Mouse (Mus musculus) gastrocnemius, adult 2 months (tissue): ENCODE measurements around the gene Fam171b. TPM values are rescaled to one million over a fixed set of nuclear protein-coding genes. Genes with fewer than 3 reads are reported as not detected.

Source experiments
- DNase-seq: peaks from one replicate; pipeline ENCODE4 v3.0.0; 2022
- H3K27ac ChIP-seq: fragments of 200-600 bp; 2 replicates; pipeline ENCODE4 v1.8.1; 2022; ENCODE audit warnings: mild to moderate bottlenecking
- H3K4me3 ChIP-seq: fragments of 200-600 bp; 2 replicates; pipeline ENCODE4 v1.8.1; 2022; ENCODE audit warnings: mild to moderate bottlenecking, moderate library complexity
- CTCF ChIP-seq: fragments of 200-600 bp; IDR thresholded peaks from 2 replicates; pipeline ENCODE4 v1.8.1; 2022; ENCODE audit warnings: antibody characterized with exemption, mild to moderate bottlenecking, moderate library complexity
- intact Hi-C: fragments of 180-260 bp; cut with DNase I; formaldehyde crosslinking; loops from one replicate; pipeline ENCODE4 v1.15.1; 2025
- long read RNA-seq, 2 experiments: library from polyadenylated mRNA; stranded (forward); transcript quantifications; one replicate each; pipeline ENCODE4 v2.0.0; 2021
- total RNA-seq, 2 experiments: library from RNA; stranded (reverse); gene quantifications; 2 replicates each; pipeline ENCODE4 v1.2.3; 2021

Fam171b gene
- total RNA-seq = 1 to 10 TPM in 1 of 2 experiments, under 1 TPM in 1; 0.79 to 1.4 TPM
- long read RNA-seq, experiment 1 = 0 reads
- long read RNA-seq, experiment 2 = 0 reads

DNA sequence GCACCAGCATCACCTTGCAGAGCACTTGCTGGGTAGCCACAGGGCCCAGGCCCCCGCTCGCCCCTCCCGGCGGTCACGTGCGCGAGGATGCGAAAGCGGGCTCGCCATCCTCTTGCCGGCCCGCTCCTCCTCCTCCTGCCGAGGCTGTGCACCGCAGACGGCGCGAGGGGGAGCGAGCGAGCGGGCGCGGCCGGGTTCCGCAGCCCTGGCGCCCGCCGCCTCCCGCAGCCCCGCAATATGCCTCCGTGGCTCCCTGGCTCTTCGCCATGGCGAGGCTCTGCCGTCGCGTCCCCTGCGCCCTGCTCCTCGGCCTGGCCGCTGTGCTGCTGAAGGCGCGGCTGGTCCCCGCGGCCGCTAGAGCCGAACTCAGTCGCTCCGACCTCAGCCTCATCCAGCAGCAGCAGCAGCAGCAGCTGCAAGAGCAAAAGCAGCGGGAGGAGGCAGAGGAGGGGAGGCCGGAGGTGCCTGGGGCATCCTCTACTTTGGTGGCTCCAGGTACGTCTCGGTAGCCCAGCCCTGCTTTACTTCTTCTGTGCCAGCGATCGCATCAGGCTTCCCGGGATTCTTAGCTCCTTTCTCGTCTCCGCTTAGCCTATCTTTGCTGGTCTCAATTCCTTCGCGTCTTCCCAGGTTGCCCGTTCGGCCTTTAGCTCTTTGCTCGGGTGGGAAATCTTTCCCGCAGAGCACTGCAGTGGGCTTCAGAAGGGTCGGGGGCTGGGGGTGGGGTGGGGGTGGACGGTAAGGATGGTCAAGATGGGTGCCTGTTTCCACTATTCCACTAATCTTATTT is at the start of gene Fam171b:
TSS of gene Fam171b (plus strand) at position 154 of the 790 bp plus-strand sequence.
- DNase-seq = peak; percentile 83
- peak within 1 kb of the TSS; percentile 86 for H3K4me3 ChIP-seq
- peak; percentile 30; the same call in 1 of the 2 replicates for TF ChIP-seq CTCF
- H3K27ac ChIP-seq = peak within 1 kb of the TSS; percentile 78
- intact Hi-C loops = no loop called here

GRCm38 (mm10) chr2:83766058-83766457 is 46.4 kb upstream of the Fam171b start:
- TF ChIP-seq CTCF = no peak
- no peak overlapping the region for H3K4me3 ChIP-seq
- intact Hi-C loops = no loop called here
- DNase-seq = no peak
- no peak overlapping the region for H3K27ac ChIP-seq

DNA sequence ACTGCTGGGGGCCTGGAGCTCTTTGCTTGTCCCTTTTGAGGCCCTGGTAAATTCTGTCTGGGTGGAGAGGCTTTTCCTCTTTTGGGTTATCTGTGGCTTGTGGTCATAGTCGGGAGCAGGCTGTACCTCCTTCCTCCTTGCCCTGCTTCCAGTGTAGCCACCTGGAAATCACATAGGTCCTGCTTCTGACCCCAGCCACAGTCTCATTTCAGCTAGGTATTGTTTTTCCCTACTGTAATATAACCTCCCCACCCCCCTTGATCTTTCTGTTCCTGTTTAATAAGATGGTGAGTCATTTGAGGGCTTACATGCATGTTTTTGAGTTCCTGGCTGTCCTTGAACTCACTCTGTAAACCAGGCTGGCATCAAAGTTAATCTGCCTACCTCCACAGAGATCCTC is 45.6 kb upstream of the Fam171b start:
- H3K4me3 ChIP-seq = no peak overlapping the region
- TF ChIP-seq CTCF = no peak
- intact Hi-C loops = no loop called here
- H3K27ac ChIP-seq = no peak overlapping the region
- no peak for DNase-seq

GRCm38 (mm10) chr2:83768311-83769047 is 44.0 kb upstream of the Fam171b start:
- intact Hi-C loops = no loop called here
- no peak for TF ChIP-seq CTCF
- Histone ChIP-seq H3K27ac (no peak overlapping the region), H3K4me3 (no peak overlapping the region)
- DNase-seq = no peak

DNA sequence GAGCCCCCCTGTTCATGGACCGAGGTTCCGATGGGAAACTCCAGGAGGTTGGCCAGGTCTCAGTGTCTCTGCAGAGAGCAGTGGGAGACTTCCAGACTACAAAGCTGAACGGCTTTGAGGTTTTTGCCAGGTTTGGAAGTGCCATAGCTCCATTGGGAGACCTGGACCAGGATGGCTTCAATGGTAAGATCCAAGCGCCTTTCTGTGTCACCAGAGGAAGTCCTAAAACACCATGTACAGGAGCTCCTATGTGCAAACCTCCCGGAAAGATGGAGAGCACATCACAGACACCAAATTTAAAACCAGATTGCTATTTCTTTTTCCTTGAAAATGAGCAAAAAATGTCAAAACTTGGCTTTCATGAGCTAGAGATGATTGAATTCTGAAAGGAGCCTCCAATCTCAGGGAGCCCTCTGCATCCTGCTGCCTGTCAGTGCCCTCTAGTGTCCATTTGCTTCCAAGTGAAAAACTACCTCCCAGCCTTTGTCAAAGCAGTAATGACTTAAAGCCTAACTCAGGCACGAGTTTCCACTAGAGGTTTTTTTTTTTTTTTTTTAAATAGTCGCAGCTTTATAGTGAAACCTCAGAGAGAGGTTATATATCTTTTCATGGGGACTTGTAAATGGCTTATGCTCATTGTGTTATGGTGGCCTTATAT is 41.2 kb upstream of the Fam171b start:
- no peak overlapping the region for H3K27ac ChIP-seq
- peak; percentile 50 for DNase-seq
- intact Hi-C loops = loop anchor here (1.0 to 5.0 kb wide), 5 partner anchors 47 to 146 kb away; partner anchors contain the start of genes Itgav and Zc3h15
- peak; percentile 89 for TF ChIP-seq CTCF
- H3K4me3 ChIP-seq = no peak overlapping the region

DNA sequence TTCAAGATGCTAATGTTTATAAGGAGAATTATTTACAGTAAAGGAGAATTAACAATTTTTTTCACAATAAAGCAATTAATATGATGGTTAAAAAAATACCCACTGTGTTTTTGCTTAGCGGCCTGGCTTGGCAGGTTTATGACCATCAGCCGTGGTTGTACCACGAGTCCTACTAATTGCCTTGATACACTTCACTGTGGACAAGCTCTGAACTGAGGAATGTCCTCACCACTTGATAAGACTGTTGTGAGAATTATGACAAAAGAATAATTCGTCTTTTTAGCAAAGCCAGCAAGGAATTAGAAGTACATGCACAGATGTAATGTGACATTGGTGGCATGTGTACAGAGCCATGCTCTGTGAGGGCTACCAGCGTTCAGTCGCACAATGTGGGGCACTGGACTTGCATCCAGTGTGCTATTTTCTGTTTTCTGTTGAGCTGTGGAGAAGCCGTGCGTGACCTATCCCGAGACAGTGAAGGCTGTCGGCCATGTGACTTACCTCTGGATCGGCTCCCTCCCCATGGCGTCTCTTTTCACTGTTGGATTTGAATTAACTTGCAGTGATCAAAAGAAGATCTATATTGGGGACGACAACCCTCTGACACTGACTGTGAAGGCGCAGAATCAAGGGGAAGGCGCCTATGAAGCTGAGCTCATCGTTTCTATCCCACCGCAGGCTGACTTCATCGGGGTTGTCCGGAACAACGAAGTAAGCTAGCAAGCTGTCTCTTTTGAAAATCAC is 20.9 kb upstream of the Fam171b start:
- DNase-seq = no peak
- no peak overlapping the region for H3K27ac ChIP-seq
- intact Hi-C loops = no loop called here
- H3K4me3 ChIP-seq = no peak overlapping the region
- no peak for TF ChIP-seq CTCF

- DNase-seq = no peak
- TF ChIP-seq CTCF = no peak
- intact Hi-C loops = no loop called here
- Histone ChIP-seq H3K27ac (no peak overlapping the region), H3K4me3 (no peak overlapping the region)
Observed at GRCm38 (mm10) chr2:83792102-83792501, 20.3 kb upstream of the Fam171b start.

DNA sequence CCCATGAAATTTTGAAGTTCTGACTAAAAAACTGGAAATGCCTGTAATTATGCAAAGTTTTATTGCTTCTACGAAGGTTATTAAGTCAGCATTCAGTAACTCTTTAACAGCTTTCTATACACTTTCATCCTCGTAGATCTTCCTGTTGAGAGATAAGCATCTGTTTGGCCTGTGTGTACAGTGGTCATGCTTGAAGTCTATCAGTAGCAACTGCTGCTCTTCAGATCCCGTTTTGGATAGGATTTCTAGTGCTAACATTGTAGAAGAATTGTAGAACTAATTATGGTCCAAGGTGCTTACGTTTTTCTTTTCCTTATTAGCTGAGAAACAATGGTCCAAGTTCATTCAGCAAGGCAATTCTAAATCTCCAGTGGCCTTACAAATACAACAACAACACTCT is 16.7 kb upstream of the Fam171b start:
- intact Hi-C loops = no loop called here
- TF ChIP-seq CTCF = no peak
- Histone ChIP-seq H3K27ac (no peak overlapping the region), H3K4me3 (no peak overlapping the region)
- no peak for DNase-seq

DNA sequence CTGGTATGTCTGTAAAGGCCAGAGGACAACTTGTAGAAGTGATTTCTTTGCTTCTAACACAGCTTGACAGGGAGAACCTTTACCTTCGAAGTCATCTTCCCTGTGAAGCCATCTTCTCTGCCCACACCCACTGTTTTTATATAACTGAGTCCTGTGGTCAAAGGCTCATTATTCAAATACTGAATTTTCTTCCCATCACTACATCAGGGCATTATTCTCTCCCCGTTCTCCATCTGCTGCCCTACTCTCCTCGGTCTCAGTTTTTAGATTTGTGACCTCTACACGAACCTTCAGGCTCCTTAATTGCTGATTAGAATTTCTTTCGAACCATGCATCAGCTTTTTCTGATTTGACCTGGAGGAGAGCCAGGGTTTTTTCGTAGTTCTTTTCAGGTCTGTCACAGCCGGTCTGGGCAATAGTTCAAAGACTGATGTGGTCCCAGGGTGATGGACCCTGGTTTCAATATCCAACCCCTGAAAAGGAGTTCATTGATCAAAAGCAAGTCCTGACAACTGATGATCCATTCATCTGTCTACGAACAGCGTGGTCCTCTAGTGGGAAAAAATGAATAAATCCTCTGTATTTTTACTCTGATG is 14.4 kb upstream of the Fam171b start:
- no peak for DNase-seq
- intact Hi-C loops = no loop called here
- H3K4me3 ChIP-seq = no peak overlapping the region
- TF ChIP-seq CTCF = no peak
- H3K27ac ChIP-seq = no peak overlapping the region

GRCm38 (mm10) chr2:83813273-83813892 is 947 bp downstream of the Fam171b start:
- H3K4me3 ChIP-seq = peak overlapping the region; percentile 86
- DNase-seq = no peak
- intact Hi-C loops = no loop called here
- TF ChIP-seq CTCF = no peak
- no peak overlapping the region for H3K27ac ChIP-seq

DNA sequence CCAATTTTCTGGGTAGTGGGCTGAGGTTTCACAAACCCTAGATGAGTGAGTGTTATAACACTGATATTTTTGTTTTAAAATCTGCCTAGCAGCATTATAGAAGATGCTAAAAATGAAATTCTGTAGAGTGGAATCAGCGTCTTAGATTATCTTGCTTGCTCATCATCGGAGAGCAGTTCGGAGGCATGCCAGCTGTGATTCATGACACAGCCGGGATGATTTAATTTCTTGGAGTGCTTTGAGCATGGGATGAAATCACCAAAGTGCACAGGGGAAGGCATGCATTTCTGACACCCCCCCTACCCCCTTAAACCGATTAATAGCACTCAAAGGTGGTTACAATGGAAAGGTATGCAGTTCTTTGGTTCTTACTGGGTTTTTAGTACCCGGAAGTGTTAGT is 1.6 kb downstream of the Fam171b start:
- no peak overlapping the region for H3K27ac ChIP-seq
- peak; percentile 63 for DNase-seq
- TF ChIP-seq CTCF = no peak
- peak overlapping the region; percentile 57 for H3K4me3 ChIP-seq
- intact Hi-C loops = no loop called here

DNA sequence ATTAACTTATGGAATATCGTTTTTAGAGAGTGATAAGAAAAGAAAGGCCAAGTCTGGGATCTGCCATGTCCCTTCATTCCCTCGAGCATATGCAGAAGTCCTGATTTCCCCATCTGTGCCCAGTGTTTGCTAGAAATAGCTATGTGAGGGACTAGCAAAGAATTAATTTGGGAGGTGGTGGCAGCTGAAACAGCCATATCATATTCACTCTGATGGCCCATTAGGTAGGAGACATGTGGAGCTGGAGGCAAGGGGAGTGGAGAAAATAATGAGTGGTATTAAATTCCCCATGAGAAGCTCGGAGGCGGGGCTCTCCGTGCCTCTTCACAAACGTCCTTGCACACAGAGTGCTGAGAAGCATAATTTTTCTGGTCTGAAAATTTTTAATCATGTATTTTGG is 3.7 kb downstream of the Fam171b start:
- no peak for TF ChIP-seq CTCF
- no peak overlapping the region for H3K27ac ChIP-seq
- intact Hi-C loops = no loop called here
- H3K4me3 ChIP-seq = no peak overlapping the region
- no peak for DNase-seq
